Mouse (Mus musculus): ENCODE measurements at regions not wholly inside any gene's neighbourhood (a gene's known extent, or its start where the extent isn't known, plus 50 kb on each side); places are given as distances from the start of the nearest gene placed in this dataset.

GRCm38 (mm10) chr6:6657928-6658500, 79.6 kb upstream of the Sem1 start:
- intact Hi-C loops (cut with DNase I), result no loop called here
- DNase-seq, result no peak

DNA sequence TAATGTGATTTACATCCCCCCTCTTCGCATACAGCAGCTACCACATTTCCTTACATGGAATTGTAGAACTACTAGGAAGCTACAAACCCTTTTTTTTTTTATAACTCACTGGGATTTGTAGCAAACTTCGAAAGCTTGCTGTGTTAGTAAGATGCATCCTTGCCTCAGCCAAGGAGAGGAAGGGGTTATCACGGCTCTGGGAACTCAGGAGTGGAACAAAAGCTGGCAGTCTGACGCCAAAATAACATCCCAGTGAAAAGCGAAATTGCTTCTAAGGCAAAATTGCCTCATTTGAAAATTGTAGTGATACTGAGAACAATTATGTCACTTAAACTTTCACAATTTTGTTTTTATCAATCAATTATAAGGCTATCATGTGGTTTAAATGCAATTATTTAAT, 81.6 kb upstream of the Sem1 start:
- intact Hi-C loops (cut with DNase I), result no loop called here
- DNase-seq, result no peak

DNA sequence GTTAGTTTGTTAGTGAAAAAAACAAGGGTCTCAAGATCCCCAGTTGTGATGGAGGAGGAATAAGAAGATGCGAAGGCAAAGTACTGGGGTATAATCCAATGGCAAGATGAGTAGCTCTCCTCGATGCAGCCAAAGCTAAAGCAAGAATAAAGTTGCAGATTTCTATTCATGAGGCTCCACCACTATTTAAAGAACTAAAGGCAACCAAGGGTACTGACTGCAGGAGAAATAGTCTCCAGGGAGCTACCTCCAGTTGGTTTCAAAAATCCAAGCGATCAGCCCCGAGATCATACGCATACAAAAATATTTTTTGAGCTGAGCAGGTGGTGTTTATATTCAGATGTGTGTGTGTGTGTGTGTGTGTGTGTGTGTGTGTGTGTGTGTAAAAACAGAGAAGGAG, 88.3 kb upstream of the Sem1 start:
- DNase-seq, result no peak
- intact Hi-C loops (cut with DNase I), result no loop called here

DNA sequence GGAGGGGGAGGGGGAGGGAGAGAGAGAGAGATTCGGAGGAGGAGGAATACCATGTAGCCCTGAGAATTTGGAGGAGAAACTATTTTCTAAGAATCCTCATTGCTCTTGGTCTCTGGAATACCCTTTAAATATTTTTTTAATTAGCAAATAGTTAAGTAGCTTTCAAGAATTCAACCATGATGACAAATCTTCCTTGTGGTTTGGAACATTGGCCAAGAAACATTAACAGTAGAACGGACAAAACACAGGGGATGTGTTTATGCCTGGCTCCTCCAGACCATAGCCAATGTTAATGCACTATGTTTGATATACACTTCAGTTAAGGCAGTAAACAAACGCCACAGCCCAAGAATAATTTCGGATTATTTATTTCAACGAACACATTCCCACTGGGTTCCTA, 110.8 kb upstream of the Sem1 start:
- no peak for DNase-seq
- intact Hi-C loops (cut with DNase I), result no loop called here

DNA sequence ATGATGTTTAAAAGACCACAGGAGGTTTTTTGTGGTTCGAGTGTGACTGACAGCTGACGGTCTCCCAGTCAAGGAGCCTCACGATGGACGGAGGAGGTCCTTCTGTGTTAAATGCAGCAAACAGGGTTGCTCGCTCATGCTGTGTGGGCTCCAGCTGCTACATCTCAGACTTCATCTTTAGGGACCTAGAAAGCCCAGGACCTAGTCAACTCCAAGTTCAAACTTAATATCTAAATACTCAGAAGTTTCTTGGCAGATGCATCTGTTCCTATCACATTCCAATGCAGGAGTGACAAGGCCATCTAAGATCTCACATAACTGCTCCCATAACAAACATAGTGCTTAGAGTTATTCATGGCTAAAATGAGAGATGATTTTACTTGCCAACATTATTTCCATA, 111.7 kb upstream of the Sem1 start:
- intact Hi-C loops (cut with DNase I), result no loop called here

GRCm38 (mm10) chr6:6692056-6692770, 113.8 kb upstream of the Sem1 start:
- DNase-seq, result no peak
- intact Hi-C loops (cut with DNase I), result no loop called here

More for the DNA sequence above, 111.7 kb upstream of the Sem1 start:
- DNase-seq, result no peak

GRCm38 (mm10) chr6:6695742-6696430, 117.4 kb upstream of the Sem1 start:
- DNase-seq, result no peak
- intact Hi-C loops (cut with DNase I), result loop anchor here (5.0 kb wide), 1 partner anchor 166 kb away; the partner anchor contains the start of gene Dlx6

DNA sequence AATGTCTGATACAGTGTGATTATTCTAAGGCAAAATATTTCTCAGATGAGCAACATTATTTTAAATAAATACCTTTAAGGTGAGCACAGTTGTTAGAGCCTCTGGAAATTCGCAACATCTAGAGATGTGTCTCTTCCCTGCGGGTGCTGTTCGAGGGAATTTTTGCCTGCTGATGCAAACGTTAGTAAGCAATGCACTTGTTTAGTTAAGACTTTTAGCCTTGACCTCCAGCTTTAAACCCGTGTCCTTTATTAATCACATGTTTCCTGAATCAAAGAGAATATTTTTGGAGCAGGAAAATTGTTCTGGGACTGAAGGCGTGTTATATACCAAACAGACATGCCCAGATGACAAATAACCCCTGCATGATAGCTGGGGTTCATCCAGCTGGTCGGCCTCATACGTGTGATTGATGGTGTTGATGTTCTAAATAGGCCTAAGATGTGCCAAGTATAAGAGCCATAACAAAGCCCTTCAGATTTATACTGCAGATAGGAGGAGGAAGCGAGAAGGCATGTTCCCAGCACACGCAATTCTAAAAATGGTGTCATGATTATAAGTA, 119.0 kb upstream of the Sem1 start:
- DNase-seq, result no peak
- intact Hi-C loops (cut with DNase I), result loop anchor here (5.0 kb wide), 1 partner anchor 165 kb away; the partner anchor contains the start of gene Dlx6

DNA sequence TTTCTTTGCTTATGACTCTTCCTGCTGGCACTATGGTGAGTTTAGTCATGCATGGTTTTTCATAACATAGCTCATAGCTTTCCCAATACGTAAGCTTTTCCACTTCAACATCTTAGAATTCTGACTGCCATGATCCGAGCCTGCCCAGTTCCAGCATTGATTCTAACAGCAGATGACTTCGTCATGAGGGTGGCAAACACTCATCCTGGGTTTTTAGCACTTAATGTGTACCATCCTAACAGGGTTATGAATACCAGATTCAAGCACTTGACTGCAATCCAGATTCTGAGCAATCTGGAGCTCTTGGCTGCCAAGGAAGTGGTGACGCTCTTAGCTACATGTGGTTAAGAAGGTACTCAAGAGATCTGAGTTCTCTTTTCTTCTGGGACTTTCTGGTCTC, 128.3 kb upstream of the Sem1 start:
- intact Hi-C loops (cut with DNase I), result no loop called here
- peak in 1 of 2 experiments; percentile 16 for DNase-seq

DNA sequence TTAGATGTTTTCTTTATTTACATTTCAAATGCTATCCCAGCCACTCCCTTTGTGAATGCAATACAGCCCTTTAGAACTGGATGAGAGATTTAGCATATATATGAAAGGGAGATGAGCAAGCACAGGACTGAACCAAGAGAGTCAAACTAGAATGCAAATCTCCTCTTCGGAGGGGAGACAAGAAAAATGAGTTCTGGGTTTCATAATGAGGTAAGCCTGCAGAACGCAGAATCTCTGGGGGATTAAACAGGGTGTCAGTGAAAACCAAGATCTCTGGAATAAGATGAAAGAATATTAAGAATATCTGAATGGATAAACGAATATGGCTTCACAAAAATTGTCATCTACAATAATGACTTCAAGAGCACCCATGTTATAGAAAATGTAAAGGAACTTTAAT, 130.6 kb upstream of the Sem1 start:
- intact Hi-C loops (cut with DNase I), result no loop called here
- no peak for DNase-seq

DNA sequence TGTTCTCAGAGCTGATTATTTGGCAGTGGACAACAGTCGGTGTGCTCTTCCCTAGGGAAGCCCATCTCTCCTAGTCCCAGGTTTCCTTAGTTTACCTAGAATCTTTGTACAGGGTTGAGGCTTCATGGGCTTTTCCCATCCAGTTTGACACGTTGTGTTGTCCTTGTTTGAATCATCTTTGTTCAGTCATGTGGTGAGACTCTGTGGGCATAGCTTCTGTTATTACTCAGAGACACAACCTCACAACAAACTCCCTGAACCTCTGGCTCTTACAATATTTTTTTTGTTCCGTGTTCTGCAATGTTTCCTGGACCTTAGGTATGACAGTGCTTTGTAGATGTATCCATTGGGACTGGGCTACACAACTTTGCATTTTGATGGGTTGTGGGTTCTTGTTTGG, 132.9 kb upstream of the Dlx6 start:
- no peak for DNase-seq
- intact Hi-C loops (cut with DNase I), result no loop called here

DNA sequence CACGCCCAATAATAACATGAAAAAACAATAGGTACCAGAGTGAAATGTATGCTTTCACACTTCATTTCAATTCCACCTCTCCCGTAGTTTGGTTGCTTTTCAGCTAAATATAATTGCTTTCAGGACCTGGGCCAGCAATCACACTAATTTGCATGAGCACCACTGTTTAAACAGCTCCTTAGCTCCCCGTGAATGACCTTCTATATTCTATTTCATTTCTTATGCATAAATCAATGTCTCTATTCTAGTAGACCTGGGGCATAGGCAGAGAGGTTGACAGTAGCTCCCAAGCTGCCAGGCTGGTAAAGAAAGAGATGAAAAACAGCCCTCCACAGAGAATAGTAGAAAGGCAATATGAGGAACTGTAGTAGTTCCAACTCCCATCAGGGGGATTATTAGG, 117.7 kb upstream of the Dlx6 start:
- intact Hi-C loops (cut with DNase I), result no loop called here
- DNase-seq, result no peak

- DNase-seq, result no peak
- intact Hi-C loops (cut with DNase I), result no loop called here
These were observed 84.0 kb upstream of the Dlx6 start for GRCm38 (mm10) chr6:6779157-6779556.

- intact Hi-C loops (cut with DNase I), result no loop called here
- no peak for DNase-seq
These were observed 81.6 kb upstream of the Dlx6 start for GRCm38 (mm10) chr6:6781556-6781955.

DNA sequence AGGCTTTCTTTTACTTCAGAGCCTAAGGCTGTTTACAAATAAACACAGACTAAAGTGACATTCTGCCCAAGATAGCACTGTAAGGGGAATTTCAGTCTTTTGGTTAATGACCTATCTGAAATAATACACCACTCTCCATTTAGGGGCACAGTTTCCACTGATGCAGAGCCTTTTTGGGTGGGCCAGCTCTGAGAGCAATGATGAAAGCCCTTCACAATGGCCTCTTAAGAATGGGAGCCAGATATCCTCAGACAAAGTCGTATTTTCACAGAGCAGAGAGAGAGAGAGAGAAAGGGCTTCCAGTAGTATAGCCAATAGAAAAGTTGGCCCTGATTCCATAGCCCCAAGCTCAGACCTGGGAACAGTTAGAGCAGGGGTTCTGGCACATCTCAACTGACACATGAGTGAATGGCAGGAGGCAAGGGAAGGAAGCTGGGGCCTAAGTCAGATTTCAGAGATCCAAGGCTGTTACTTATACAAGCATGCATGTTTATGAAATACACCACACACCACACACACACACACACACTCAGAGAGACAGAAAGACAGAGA, 77.1 kb upstream of the Dlx6 start:
- intact Hi-C loops (cut with DNase I), result no loop called here

GRCm38 (mm10) chr6:6787490-6787889, 75.6 kb upstream of the Dlx6 start:
- no peak for DNase-seq
- intact Hi-C loops (cut with DNase I), result no loop called here

More for the DNA sequence above, 77.1 kb upstream of the Dlx6 start:
- no peak for DNase-seq

DNA sequence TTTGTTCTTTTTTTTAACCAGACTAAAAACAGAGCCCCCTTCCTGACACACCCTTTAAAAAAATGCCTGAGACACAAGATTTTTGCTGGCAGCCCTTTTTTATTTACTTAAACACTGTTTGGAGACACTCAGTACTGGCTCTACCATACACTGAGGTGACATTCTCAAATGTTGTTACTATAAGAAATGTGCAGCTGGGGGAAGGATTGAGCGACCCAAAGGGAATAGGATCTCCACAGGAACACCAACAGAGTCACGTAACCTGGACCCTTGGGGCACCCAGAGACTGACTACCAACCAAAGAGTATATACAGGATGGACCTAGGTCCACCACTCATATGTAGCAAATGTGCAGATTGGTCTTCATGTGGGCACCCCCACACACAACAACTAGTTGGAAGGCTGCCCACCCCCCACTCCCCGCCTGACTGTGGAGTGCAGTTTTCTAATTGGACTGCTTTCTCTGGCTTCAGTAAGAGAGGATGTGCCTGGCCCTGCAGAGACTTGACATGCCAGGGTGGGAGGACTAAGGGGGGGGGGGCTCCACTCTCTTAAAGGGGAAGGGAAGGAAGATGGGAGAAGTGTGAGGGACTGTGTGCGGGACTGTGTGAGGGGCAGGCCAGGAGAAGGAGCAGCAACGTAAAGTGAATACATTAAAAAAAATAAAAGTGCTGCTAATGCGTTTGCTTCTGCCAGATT, 68.7 kb upstream of the Dlx6 start:
- DNase-seq, result no peak
- intact Hi-C loops (cut with DNase I), result no loop called here

DNA sequence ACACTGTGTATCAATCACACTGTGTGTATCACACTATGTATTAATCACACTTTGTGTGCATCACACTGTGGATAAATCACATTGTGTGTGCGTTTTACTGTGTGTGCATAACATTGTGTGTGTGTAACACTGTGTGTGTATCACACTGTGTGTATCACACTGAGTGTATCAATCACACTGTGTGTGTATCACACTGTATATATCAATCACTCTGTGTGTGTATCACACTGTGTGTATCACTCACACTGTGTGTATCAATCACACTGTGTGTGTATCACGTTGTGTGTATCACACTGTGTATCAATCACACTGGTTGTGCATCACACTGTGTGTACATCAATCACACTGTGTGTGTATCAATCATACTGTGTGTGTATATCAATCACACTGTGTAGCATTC, 62.8 kb upstream of the Dlx6 start:
- DNase-seq, result no peak
- intact Hi-C loops (cut with DNase I), result no loop called here

GRCm38 (mm10) chr6:6801563-6802259, 61.4 kb upstream of the Dlx6 start:
- DNase-seq, result peak in 1 of 2 experiments; percentile 5
- intact Hi-C loops (cut with DNase I), result no loop called here
